Mouse (Mus musculus): Measurements from ENCODE around the gene Zfhx3.

Zfhx3 gene

GRCm38 (mm10) chr8:108595721-108596495 lies 653.5 kb downstream of the Zfhx3 start:
- no peak for DNase-seq

DNA sequence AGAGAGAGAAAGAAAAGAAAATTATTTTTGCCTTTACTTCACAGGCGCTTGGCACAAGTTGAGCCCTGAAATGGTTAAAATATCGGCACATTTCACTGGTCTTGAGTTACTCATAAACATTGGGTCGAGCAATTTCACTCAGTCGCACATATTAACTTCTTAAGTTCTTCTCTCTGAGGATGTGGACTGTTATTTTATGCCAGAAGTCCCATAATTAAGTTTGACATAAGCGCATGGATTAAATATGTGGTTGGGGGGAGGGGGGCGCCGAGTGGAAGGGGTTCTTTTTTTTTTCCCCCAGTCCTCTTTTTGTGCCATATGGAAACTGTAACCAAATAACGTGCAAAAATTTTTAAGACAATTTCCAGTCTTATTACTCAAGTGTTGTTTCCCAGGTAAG lies 656.6 kb downstream of the Zfhx3 start:
- no peak for DNase-seq

- DNase-seq = no peak
Observed at GRCm38 (mm10) chr8:108599558-108599957, 657.1 kb downstream of the Zfhx3 start.

DNA sequence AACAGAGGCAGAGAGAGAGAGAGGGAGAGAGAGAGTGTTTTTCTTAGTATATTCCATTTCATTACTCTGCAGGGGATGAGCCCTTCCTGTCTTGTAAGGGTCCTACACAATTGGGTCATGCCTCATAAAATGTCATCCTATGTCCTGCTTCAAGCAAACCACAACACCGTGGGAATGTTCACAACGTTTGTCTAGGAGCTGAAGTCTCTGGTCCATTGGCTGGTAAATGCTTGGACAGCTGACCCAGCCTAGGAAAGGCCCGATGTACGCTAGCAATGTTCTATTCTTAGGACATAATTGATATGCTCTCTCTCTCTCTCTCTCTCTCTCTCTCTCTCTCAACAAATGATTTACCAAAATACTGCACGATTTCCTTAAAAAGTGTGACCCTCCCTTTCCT lies 666.2 kb downstream of the Zfhx3 start:
- DNase-seq = no peak

GRCm38 (mm10) chr8:108609114-108609513 lies 666.7 kb downstream of the Zfhx3 start:
- DNase-seq = no peak

DNA sequence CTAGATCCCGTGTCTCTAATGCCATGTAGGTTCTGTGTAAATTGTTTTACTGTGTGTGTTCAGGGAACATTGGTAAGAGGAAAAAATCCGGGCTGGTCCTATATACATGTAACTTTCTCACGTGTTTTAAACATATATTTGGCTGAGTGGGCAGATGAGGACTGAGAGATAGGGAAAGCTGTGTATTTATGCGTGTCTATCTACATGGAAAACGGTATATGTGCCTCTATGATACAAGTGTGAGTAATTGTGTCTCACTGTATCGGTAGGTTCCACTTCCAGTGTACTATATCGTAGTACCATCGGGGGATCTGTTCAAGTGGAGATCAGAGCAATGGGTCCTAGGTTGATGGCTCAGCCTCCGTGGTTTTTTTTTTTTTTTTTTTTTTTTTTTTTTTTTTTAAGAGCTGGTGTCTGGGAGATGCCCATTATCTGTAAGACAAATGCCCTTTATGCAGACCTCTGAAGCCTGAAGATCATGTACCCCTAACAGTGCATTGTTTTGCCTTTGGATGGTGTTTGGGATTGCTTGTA lies 668.8 kb downstream of the Zfhx3 start:
- DNase-seq = no peak

GRCm38 (mm10) chr8:108611792-108612413 lies 669.5 kb downstream of the Zfhx3 start:
- DNase-seq = no peak

DNA sequence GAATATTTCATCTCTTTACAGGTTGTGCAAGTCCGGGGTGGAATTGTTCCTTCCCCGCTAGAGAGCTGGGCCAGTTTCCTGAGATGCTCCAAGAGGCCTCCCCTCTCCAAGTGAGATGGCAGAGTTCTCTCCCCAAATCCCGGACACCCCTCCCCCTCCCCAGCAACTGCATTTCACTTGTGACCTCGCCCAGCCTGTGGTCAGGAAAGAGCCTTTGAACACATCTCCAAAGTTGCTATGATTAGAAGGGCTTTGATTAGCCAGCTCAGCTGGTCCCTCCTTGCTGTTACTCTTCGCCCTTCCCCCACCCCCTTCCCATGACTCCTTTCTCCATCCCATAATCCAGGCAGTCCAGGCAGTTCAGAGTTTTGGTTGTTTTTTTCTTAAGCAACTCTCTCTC lies 670.4 kb downstream of the Zfhx3 start:
- DNase-seq = no peak

- DNase-seq = no peak
Observed at GRCm38 (mm10) chr8:108613280-108613679, 670.8 kb downstream of the Zfhx3 start.

DNA sequence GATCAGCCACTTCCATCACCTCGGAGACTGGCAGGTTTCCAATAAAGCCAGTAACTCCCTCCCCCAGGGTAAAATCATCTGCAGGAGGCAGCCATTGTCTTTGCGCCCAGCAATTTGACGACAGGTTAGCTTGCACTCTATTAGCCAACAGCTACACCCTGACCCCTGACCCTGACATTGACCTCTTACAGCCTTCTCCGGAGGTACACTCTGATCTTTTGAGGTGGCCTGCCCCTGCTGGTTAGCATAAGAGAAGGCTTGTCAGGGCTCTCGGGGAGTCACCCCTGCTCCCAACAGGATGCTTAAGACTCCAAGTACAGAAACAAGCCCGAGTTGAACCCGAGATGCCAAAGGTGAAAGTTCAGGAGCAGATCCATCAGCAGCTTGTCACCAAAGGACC lies 678.9 kb downstream of the Zfhx3 start:
- DNase-seq = no peak

- no peak for DNase-seq
Observed at GRCm38 (mm10) chr8:108623660-108624059, 681.2 kb downstream of the Zfhx3 start.

GRCm38 (mm10) chr8:108625571-108626120 lies 683.2 kb downstream of the Zfhx3 start:
- DNase-seq = no peak

- DNase-seq = no peak
Observed at GRCm38 (mm10) chr8:108631069-108631468, 688.6 kb downstream of the Zfhx3 start.

DNA sequence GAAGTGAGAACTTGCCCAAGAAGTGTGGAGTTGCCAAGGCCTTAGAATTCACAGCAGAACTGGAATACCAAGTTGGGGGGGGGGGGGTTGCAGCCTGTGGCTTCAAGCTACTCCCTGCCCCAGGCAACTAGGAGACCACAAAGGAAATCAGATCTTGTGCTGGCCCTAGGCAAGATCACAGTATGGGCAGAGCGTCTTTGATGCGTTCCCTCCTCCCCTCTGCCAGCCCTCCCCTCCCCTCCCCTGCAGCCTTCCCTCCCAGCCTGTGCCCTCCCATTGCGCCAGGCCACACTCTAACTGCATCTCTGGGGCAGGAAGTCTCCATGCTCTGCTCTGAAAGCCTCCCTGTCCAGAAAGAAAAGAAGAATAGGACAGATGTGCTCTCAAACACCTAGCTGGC lies 691.8 kb downstream of the Zfhx3 start:
- DNase-seq = no peak

- DNase-seq = no peak
Observed at GRCm38 (mm10) chr8:108637887-108638286, 695.4 kb downstream of the Zfhx3 start.

GRCm38 (mm10) chr8:108645660-108646059 lies 703.2 kb downstream of the Zfhx3 start:
- no peak for DNase-seq

GRCm38 (mm10) chr8:108647556-108647955 lies 705.1 kb downstream of the Zfhx3 start:
- DNase-seq = no peak

DNA sequence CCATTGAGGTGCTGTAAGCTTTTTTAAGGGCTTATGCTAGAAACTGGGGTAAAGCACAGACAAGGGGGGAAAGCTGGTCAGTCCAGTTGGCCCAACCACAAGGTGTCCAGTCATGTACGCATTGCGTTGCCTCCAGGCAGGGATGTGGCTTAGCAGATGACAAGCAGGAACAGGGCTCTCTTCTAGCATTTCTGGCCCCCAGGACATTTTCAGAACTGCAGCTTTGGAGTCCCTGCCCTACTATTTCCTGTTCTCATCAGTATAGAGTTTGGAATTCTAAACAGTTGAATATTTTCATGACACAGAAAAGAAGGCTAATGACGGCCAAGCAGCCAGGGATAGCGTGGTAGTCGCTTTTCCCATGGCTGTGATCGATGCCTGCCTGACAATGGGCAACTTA lies 706.5 kb downstream of the Zfhx3 start:
- no peak for DNase-seq

DNA sequence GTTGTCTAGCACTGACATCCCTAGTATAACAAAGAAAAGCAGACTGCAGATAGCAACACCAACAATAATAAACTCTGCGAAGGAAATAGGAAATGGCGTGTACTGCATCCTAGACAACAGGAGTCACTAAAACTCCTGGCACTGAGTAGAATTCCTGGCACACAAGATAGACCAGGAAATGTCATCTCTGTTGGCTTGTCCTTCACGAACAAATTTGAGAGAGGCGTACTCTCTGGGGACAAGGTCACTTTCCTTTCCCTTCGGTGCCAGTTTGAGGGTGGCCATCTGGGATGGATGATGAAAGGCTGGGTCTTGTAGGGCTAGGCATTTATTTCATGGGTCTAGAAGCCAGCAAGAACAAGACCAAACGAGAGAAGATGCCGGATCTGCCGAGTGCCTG lies 708.4 kb downstream of the Zfhx3 start:
- no peak for DNase-seq

DNA sequence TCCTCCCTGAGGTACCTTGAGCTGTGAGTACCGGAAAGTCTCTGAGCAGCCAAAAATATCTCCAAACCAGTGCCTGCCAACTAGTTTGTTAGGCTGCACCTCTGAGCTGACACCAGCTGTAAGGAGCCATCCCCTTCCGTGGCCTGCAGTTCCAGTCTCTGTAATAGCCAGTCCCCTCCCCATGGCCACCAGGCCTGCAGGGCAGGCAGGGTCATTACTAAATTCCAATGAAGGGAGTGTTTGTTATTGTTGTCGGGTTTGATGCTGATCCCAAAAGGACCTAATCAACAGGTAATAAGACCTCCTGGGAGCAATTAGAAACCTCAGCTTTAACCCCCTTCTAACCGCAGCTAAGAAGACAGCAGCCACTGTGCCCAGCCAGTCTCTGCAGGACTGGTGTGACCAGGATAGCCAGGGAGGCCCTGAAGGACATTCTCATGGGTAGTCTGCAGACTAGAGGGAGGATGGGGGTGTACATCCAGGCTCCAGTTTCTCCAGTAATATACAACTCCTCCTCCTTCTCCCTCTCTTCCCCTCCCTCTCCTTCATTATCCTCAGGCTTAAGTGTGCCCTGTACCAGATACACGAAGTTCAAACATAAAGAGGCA lies 719.1 kb downstream of the Zfhx3 start:
- no peak for DNase-seq

DNA sequence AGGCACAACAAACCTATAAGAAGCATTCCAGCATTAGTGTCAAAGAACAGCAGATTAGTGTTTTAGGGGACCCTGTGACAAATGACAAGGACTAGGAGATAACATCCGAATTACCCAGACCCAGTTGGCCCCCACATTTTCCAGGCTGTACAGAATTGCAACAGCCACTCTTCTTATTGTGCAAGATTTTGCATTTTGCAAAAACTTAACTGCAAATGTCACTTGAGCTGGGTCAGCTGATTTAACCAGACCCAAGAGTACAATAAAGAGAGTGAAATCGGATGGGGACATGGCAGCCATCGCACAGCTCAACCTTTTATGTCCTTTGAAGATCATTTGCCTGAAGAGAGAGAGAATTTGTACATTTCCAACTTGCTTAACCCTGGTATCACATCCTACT lies 720.3 kb downstream of the Zfhx3 start:
- DNase-seq = no peak

DNA sequence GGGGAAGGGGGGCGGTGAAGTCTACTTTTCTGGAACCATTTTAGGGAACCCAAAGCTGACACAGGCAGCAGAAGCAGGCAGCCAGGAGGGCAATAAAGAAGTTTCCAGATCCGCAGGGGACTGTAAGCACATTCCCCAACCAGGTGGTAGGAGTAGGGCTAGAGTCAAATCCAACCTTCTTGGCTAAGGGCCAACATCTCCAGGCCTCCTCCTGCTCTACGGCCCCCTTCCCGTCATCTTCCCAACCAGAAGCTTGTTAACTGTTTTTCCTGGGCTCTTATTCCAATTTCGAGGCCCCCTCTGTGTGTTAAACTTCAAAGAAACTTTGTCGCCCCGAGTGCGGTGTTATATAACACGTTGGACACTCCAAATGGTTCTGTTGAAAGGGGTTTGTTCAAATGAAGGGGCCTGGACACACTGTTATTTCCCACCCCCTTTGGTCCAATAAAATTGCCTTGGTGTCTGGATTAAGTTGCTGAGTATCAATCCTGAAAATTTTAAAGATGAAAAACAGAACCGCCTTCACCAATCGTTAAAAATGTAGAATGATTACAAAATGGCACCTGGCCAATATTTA lies 729.6 kb downstream of the Zfhx3 start:
- no peak for DNase-seq

DNA sequence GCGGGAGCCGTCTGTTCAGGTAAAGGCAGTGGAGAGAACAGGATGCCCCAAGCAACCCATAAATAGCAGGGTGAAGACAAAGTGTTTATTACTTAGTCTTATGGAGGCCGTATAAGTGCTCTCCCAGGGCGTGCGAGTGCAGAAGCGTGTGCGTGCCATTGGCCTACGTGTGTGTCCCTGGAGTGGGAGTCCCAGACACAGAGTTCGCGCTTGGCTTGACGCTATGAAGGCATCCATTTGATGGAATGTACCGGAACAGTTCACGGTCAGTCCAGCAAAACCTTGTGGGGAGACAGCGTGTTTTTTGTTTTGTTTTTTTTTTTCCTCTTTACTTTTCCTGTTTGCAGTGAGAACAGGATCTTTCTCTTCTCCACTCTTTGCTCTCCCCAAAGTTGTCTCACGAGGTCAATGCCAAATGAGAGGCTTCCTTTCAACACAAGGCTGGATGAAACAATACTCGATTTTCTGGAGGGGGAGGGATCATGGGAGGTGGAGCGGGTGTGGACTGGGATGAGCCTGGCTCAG lies 732.6 kb downstream of the Zfhx3 start:
- DNase-seq = no peak
